Mouse (Mus musculus): ENCODE results near the gene Abca3. TPM values are rescaled to one million over a fixed set of nuclear protein-coding genes. Genes with fewer than 3 reads are reported as not detected.
"Not testable (repeated sequence)": the region's sequence is repeated elsewhere in the genome, so short reads cannot be mapped to it uniquely, and the experiment has no call there.

The Abca3 gene
- polyA plus RNA-seq, 3 experiments from 2014 or later: 17.8 to 31.2 (median 26.3) TPM

DNA sequence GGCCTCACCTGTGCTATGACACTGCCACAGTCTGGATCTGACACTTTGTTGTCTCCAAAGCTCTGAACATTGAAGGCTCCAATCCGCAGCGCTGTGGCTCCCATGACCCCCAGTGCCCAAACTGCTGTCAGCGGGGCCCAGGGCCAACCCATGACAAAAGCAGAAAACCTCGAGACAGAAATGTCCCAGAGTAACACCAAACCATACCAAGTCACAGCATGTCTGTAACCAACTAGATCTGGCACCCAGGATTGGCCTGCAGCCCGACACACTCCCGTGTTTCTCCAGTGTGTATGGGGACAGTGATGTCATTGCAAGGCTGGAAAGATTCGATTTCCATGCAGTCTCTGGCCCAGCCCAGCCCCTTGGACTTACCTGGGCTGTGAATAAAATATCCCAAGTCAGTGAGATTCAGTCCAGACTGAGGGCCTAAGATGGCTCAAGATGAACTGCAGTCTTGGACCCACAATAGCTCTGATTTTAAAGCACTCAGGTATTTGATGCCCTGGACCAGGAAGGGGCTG, 90.9 kb downstream of the Abca3 start, which contains the start of gene Dnase1l2:
Gene Dnase1l2 (minus strand): TSS at position 474 of the 524 bp plus-strand sequence.
- ATAC-seq: no peak

DNA sequence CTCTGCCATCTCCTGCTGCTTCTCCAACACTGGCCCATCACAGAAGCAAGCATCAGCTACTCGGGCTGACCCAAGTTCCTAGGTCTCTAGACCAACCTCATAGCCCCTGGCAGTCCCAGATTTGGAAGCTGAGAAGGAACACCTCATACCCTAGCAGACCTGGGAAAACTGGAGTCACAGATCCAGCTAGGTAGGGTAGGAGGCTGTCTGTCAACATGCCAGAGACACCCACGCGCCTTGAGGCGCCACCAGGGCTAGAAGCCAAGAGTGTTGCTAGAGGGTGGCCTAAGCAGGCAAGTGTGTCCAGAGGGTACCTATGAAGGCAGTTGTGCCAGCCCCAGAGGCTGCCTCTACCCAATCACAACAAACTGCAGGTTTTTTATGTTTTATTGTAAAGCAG, 91.7 kb downstream of the Abca3 start:
- ATAC-seq: no peak

DNA sequence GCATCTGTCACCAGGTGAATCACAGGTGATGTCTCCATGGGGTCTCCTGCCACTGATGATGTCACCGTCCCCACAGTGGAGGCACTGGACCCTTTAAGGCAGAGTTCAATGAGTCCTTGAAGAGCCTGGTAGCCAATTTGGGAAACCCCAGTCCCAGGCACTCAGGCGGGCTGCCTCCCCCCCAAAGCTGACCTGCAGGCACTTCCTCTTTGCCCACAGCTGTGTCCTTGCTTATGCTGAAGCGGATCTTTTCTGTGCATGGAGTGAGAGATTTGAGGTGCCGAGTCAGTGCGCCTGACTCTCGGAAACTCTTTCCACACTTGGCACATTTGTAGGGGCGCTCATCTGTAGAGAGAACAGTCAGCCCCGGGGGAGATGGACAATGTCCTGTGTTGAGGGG, 94.8 kb downstream of the Abca3 start:
- no peak for ATAC-seq

DNA sequence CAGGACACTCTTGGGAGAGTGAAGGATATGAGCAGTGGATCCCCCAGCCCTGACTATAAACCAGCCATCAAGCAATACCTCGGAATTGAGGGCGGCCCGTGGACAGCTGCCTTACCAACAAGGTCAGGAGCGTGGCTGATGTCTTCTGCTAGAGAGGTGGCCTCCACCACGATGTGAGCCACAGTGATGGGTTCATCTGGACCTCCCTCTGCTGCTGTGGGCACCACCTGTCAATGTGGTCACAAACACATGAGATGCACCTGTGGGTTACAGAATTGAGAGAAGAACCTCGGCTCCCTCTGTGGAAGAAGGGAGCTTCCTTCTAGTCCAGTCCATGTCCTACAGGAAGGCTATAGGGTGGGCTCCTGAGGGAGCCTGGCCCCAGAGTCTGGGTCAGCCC, 97.8 kb downstream of the Abca3 start:
- ATAC-seq: no peak

GRCm38 (mm10) chr17:24451220-24451619, 99.5 kb downstream of the Abca3 start:
- ATAC-seq: no peak

DNA sequence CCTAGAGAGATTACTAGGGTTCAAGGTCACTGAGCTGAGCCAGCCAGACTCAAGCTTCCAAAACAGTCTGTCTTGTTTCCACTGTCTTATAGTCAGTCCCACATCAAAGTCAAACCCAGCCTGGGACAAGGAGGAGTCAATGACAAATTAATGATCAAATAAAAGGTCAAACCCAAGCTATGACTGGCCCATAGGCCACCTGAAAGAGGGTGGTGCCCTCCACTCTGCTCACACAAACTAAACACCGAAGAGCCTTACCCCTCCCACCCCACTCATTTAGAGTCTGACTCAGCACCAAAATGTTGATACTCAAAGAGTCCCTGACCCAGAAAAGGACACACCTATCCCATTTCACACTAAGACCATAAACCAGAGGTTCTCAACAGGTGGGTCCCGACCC, 101.6 kb downstream of the Abca3 start:
- ATAC-seq: no peak

- peak; percentile 63 for ATAC-seq
Measured at GRCm38 (mm10) chr17:24454218-24454755, 102.5 kb downstream of the Abca3 start.

- ATAC-seq: peak; percentile 88
Measured at GRCm38 (mm10) chr17:24454756-24455522, 103.2 kb downstream of the Abca3 start.

DNA sequence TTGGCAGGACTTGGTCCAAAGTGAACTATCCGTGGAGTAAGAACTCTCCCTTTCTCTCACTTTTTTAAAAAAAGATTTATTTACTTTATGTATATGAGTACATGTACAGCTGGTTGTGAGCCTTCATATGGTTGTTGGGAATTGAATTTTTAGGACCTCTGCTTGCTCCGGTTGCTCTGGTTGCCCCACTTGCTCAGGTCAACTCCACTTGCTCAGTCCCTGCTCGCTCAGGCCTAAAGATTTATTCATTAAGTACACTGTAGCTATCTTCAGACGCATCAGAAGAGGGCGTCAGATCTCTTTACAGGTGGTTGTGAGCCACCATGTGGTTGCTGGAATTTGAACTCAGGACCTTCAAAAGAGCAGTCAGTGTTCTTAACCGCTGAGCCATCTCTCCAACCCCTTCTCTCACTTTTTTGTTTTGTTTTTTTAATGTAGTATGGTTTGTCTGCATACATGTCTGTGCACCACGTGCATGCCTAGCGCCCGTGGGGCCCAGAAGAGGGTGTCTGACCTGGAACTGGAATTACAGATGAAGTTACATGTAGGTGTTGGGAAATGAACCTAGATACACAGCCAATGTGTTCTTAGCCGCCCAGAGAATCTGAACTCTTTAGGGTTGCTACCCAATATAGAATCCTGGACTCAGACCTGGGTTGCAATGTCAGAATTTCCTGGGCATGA, 103.9 kb downstream of the Abca3 start:
- not testable (repeated sequence) for ATAC-seq

Other genes starting within 250 kb of the Abca3 start
- gene Pdpk1, start 201.0 kb upstream of the Abca3 start, polyA plus RNA-seq (2017; shearing (Covaris generic)): 10 to 100 TPM; 34.1 to 47.4 (median 39.7) TPM
- gene Amdhd2, start 188.2 kb upstream of the Abca3 start, polyA plus RNA-seq (2017; shearing (Covaris generic)): 10 to 100 TPM; 21.6 to 30.0 (median 29.7) TPM
- 100 to 1,000 TPM; 164 to 208 (median 177) TPM for gene Atp6v0c, start 182.2 kb upstream of the Abca3 start, polyA plus RNA-seq (2017; shearing (Covaris generic))
- 1 to 10 TPM in 2 of 3 experiments, under 1 TPM in 1; 0.66 to 1.4 (median 1.0) TPM for gene Tbc1d24, start 146.4 kb upstream of the Abca3 start, polyA plus RNA-seq (2017; shearing (Covaris generic))
- gene Ntn3, start 142.4 kb upstream of the Abca3 start, polyA plus RNA-seq (2017; shearing (Covaris generic)): not detected
- 1 to 10 TPM; 7.2 to 9.5 (median 9.1) TPM for gene Tedc2, start 131.1 kb upstream of the Abca3 start, polyA plus RNA-seq (2017; shearing (Covaris generic))
- gene Ccnf, start 100.5 kb upstream of the Abca3 start, polyA plus RNA-seq (2017; shearing (Covaris generic)): 10 to 100 TPM in 1 of 3 experiments, 1 to 10 TPM in 2; 3.4 to 43.6 (median 6.3) TPM
- gene Abca17, start 882 bp upstream of the Abca3 start, polyA plus RNA-seq (2017; shearing (Covaris generic)): not detected
- gene Rnps1, start 62.6 kb downstream of the Abca3 start, polyA plus RNA-seq (2017; shearing (Covaris generic)): 100 to 1,000 TPM; 118 to 138 (median 130) TPM
- gene Eci1, start 74.7 kb downstream of the Abca3 start, polyA plus RNA-seq (2017; shearing (Covaris generic)): 10 to 100 TPM; 52.4 to 61.7 (median 59.7) TPM
- gene Dnase1l2, start 91.2 kb downstream of the Abca3 start, polyA plus RNA-seq (2017; shearing (Covaris generic)): 1 to 10 TPM; 2.9 to 6.5 (median 4.8) TPM
- 10 to 100 TPM; 22.1 to 49.8 (median 23.6) TPM for gene E4f1, start 118.4 kb downstream of the Abca3 start, polyA plus RNA-seq (2017; shearing (Covaris generic))
- 1 to 10 TPM; 3.5 to 6.9 (median 4.6) TPM for gene Pgp, start 118.4 kb downstream of the Abca3 start, polyA plus RNA-seq (2017; shearing (Covaris generic))
- gene Bricd5, start 121.9 kb downstream of the Abca3 start, polyA plus RNA-seq (2017; shearing (Covaris generic)): not detected
- gene Mlst8, start 127.1 kb downstream of the Abca3 start, polyA plus RNA-seq (2017; shearing (Covaris generic)): 10 to 100 TPM; 14.0 to 14.9 (median 14.5) TPM
- gene Caskin1, start 136.7 kb downstream of the Abca3 start, polyA plus RNA-seq (2017; shearing (Covaris generic)): under 1 TPM in 2 of 3 experiments, not detected in 1; 0.16 to 0.23 TPM
- gene Traf7, start 176.0 kb downstream of the Abca3 start, polyA plus RNA-seq (2017; shearing (Covaris generic)): 10 to 100 TPM; 45.5 to 54.2 (median 53.7) TPM
- 1 to 10 TPM; 1.1 to 6.5 (median 2.0) TPM for gene Rab26, start 182.3 kb downstream of the Abca3 start, polyA plus RNA-seq (2017; shearing (Covaris generic))
- gene Pkd1, start 197.9 kb downstream of the Abca3 start, polyA plus RNA-seq (2017; shearing (Covaris generic)): 10 to 100 TPM in 2 of 3 experiments, 1 to 10 TPM in 1; 9.9 to 32.6 (median 22.6) TPM

Measured in inflammation-experienced regulatory T-cells, adult 6 months (primary cell).